ENCODE assay signal across 8 mouse cellular contexts in the genomic region with DNA sequence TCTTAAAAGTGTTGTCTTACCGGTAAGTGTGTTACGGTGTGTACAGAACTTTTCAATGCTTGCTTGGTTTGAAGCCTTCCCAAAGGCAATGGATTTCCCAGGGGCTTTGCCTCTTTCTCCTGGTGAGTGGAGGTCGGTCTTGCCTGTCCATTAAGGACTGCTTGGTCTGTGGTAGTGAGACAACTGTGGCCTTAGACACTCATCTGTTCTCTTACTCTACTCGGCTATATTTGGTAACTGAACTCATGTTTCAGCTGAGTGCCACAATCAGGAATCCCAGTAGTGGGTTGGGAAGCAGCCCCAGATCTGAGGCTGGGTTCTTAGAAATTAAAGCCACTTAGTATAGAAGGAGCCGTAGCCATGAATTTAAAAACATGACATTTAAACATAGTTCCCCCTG. TPM values are rescaled to one million over a fixed set of nuclear protein-coding genes. Genes with fewer than 3 reads are reported as not detected.
DNase-seq lines count a peak whose midpoint lies in the region; ATAC-seq and TF ChIP-seq lines count a peak whose summit lies in the region.

A gene (minus strand): TSS at position 170 of the 400 bp plus-strand sequence.

- WGBS in kidney, embryonic 15.5 days, result 76% methylated on average over 5 of the region's 5 CpGs
- WGBS in heart, embryonic 15.5 days, result 46% methylated on average over 5 of the region's 5 CpGs
- WGBS in midbrain, embryonic 13.5 days, result 91% methylated on average over 5 of the region's 5 CpGs

- no peak within 1 kb of the TSS for H3K4me2 ChIP-seq in kidney, embryonic 15.5 days
- H3K4me2 ChIP-seq in heart, embryonic 15.5 days, result peak within 1 kb of the TSS; percentile 43
- no peak within 1 kb of the TSS for H3K4me2 ChIP-seq in midbrain, embryonic 13.5 days (replicated peaks)

- no peaks in the 10 kb centered on the region for H3K9me3 ChIP-seq in kidney, embryonic 15.5 days (replicated peaks)
- H3K9me3 ChIP-seq in heart, embryonic 15.5 days (replicated peaks), result no peaks in the 10 kb centered on the region
- no peaks in the 10 kb centered on the region for H3K9me3 ChIP-seq in midbrain, embryonic 13.5 days

- H3K27me3 ChIP-seq in kidney, embryonic 15.5 days, result no peaks in the 10 kb centered on the region
- H3K27me3 ChIP-seq in heart, embryonic 15.5 days, result no peaks in the 10 kb centered on the region
- no peaks in the 10 kb centered on the region for H3K27me3 ChIP-seq in midbrain, embryonic 13.5 days

- no peak for TF ChIP-seq CTCF in embryonic fibroblast, embryonic 13.5 days (IDR thresholded peaks at IDR 0.05; ENCODE audit: borderline replicate concordance, insufficient read depth, low read length)

- TF ChIP-seq POLR2A in embryonic fibroblast, embryonic 13.5 days (IDR thresholded peaks at IDR 0.05; ENCODE audit: low read depth, low read length), result no peak

- no peak within 1 kb of the TSS for H3K4me3 ChIP-seq in kidney, embryonic 15.5 days (replicated peaks)
- H3K4me3 ChIP-seq in embryonic fibroblast, embryonic 13.5 days (ENCODE audit: insufficient read depth, low read length), result no peak within 1 kb of the TSS
- H3K4me3 ChIP-seq in heart, embryonic 15.5 days, result peak within 1 kb of the TSS; percentile 51
- no peak within 1 kb of the TSS for H3K4me3 ChIP-seq in midbrain, embryonic 13.5 days (replicated peaks)

- no peaks in the 10 kb centered on the region for H3K36me3 ChIP-seq in kidney, embryonic 15.5 days
- H3K36me3 ChIP-seq in heart, embryonic 15.5 days, result peaks cover 4% of the 10 kb centered on the region; the same call in 1 of the 2 replicates
- no peaks in the 10 kb centered on the region for H3K36me3 ChIP-seq in midbrain, embryonic 13.5 days

- no peaks in the 10 kb centered on the region for H3K4me1 ChIP-seq in kidney, embryonic 15.5 days
- no peaks in the 10 kb centered on the region for H3K4me1 ChIP-seq in embryonic fibroblast, embryonic 13.5 days (ENCODE audit: control insufficient read depth, insufficient read depth, low read length)
- peaks cover 8% of the 10 kb centered on the region; the same call in 1 of the 2 replicates for H3K4me1 ChIP-seq in heart, embryonic 15.5 days (replicated peaks)
- 0 out of 2 replicates have a peak, but pooled peaks cover 6% of the 10 kb centered on the region for H3K4me1 ChIP-seq in midbrain, embryonic 13.5 days (replicated peaks)

- no peak within 1 kb of the TSS for H3K9ac ChIP-seq in kidney, embryonic 15.5 days
- peak within 1 kb of the TSS; percentile 58 for H3K9ac ChIP-seq in heart, embryonic 15.5 days
- no peak within 1 kb of the TSS for H3K9ac ChIP-seq in midbrain, embryonic 13.5 days (replicated peaks)

- H3K27ac ChIP-seq in kidney, embryonic 15.5 days, result no peak within 1 kb of the TSS
- H3K27ac ChIP-seq in embryonic fibroblast, embryonic 13.5 days (ENCODE audit: insufficient read depth, low read length), result no peak within 1 kb of the TSS
- peak within 1 kb of the TSS; percentile 87 for H3K27ac ChIP-seq in heart, embryonic 15.5 days
- H3K27ac ChIP-seq in midbrain, embryonic 13.5 days, result no peak within 1 kb of the TSS

- DNase-seq in kidney, postnatal 36 days, result no peak
- DNase-seq in cerebellum, adult 11 months, result no peak
- no peak for DNase-seq in frontal cortex, postnatal 25 days (ENCODE audit: low spot score in 2 of 2)
- DNase-seq in natural killer cell, adult 2 months (ENCODE audit: low spot score in 2 of 2), result no peak

- no peak for ATAC-seq in kidney, embryonic 15.5 days (replicated peaks; ENCODE audit: low FRiP score)
- ATAC-seq in heart, embryonic 15.5 days (replicated peaks; ENCODE audit: insufficient number of reproducible peaks, insufficient read depth, low FRiP score, low read depth), result peak; percentile 88
- no peak for ATAC-seq in midbrain, embryonic 13.5 days

RNA-seq across cellular contexts. Expression of the gene that starts here (rescaled TPM):
- polyA plus RNA-seq in kidney, embryonic 15.5 days (2015; fragmentation: Nextera tagmentation; extraction: Ambion mirVana), result 62.4 and 76.7 TPM in 2 replicates
- polyA plus RNA-seq in embryonic fibroblast, embryonic 13.5 days (2011; ENCODE audit: insufficient read length, low read depth, missing spikeins), result 228 and 344 TPM in 2 replicates
- polyA plus RNA-seq in heart, embryonic 15.5 days (2015; fragmentation: Nextera tagmentation; extraction: Ambion mirVana), result 173 and 181 TPM in 2 replicates
- polyA plus RNA-seq in midbrain, embryonic 13.5 days (2015; fragmentation: Nextera tagmentation; extraction: Ambion mirVana), result 26.9 and 27.6 TPM in 2 replicates
